Mouse (Mus musculus): Measurements from ENCODE around the gene Pcnx2.

GRCm38 (mm10) chr8:125740655-125741054 is 157.5 kb downstream of the Pcnx2 start:
- TF ChIP-seq POLR2A (IDR thresholded peaks at IDR 0.05; ENCODE audit: borderline replicate concordance, extremely low read depth, insufficient read depth, insufficient read length, poor library complexity, severe bottlenecking) (no peak), CTCF (IDR thresholded peaks at IDR 0.05; ENCODE audit: borderline replicate concordance, extremely low read depth, insufficient read depth, insufficient read length) (no peak)
